Mouse (Mus musculus) CD8-positive naive resting alpha-beta T cell, adult 2 months (primary cell): ENCODE measurements around the gene Tex26.

Experiments used
- DNase-seq, 2 experiments: peaks; one replicate each; pipeline ENCODE4 v3.0.0; 2022; ENCODE audit warnings: low read depth in 2 of 2, low spot score in 2 of 2

Gene Tex26

GRCm38 (mm10) chr5:149439531-149440179, at the start of gene Tex26:
Gene Tex26 (plus strand): TSS chr5:149439660.
- DNase-seq: peak in 1 of 2 experiments; percentile 10

DNA sequence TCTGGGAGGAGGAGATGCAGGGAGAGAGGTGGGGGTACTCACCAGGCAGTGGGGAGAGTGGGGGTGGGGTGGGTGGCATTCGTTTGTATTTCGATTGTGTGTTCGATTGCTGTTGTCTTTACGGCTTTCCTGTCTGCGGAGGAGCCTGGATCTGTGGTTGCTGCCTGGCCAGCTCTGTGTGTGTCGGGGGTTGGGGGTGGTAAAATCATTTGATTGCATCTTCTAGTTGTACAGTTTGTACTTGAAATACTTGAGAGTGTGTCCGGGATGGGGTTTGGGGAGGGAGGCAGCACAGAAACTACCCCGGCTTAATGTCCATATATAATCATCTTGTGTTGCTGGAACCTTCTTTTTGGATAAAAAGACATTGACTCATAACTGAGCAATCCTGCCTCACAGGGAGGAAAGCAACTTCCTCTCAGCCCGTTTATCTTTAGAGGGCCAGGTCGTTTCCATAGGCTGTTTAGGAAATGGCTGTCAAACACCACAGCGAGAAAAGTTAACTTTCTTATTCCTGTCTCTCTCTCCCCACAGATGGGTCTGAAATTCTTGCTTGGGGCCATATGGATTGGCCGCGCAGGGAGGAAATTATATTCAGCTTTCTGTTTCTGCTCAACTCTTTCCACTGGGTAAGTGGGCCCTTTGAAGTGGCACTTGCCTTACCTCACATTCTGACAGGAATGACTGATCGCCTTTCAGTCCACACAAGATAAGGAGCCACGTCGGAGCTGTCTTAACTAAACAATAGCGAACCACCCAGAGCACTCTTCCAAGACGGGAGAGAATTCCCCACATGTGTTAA, 47.7 kb upstream of the Tex26 start:
- DNase-seq: no peak

DNA sequence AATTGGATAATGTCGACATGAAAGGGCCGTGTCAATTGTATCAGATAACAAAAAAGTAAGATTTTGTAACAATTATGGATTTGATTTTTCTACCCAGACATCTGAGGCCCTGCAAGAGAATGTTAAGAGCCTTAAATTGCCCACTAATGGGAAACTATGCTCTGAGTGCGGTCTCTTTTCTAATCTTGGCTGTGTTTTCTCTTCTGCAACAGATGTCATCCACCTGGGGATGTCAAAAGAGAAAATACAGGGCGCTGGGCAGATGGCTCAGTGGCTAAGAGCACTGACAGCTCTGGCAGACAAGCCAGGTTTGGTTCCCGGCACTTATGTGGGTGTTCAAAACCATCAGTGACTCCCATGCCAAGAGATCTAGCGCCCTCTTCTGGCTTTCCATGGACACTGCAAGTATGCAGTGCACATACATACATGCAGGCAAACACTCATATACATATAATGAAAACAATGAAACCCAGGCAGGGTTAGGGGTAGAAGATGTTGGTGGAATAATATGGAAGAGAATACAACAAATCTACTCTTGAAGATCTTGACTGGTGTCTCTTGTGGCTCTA, 47.0 kb upstream of the Tex26 start:
- DNase-seq: no peak

GRCm38 (mm10) chr5:149401446-149401975, 37.9 kb upstream of the Tex26 start:
- no peak for DNase-seq

DNA sequence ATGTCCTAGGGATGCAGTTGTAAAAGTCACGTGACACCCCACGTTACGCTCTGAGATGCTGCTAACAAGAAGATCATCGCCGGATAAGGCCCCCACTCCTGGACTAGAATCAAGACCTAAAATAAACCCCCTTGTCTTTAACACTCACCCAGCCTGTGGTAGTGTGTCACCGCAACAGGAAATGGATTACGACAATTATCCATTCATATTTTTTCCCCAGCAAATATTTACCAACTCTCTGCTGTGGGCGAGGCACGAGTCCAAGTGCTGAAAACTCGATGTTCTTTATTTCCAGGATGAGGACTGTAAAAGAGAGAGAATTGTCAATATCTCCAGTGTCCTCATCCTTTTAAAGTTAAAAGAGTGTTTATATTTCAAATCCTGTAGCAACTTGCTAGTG, 37.4 kb upstream of the Tex26 start:
- no peak for DNase-seq

DNA sequence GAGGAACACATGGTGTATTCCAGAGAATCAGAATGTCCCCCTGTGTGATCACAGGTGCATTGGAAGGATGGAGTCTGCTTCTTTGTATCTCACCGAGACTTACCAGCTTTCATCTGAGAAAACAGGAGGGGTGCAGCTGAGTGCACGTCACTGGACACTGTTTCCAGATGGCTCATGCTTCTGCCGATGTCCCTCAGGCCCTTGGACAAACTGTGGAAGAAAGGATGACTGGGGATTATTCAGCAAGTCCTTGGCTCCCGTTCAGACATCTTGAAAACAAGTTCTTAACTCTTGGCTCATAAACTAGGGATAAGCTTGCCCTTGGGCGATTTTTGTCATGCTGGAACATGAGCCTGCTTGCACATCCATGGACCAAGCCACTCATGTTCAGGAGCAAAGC, 36.1 kb upstream of the Tex26 start:
- DNase-seq: no peak

DNA sequence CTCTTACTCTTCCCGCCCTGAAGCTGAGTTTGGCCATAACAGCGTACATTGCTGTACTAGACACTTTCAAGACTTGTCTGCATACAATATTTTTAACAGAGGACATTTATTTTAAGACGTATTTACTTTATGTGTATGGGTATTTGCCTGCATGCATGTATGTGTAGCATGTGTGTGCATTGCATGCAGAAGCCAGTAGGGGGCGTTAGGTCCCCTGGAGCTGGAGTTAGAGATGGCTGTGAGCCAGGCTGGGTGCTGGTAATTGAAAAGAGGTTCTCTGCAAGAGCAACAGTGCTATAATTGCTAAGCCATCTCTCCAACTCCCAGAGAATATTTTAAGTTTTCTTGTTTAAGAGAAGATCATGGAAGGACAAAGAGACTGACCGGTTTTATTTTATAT, 34.8 kb upstream of the Tex26 start:
- no peak for DNase-seq

GRCm38 (mm10) chr5:149406791-149407276, 32.6 kb upstream of the Tex26 start:
- no peak for DNase-seq

- no peak for DNase-seq
Observed at GRCm38 (mm10) chr5:149409502-149409901, 30.0 kb upstream of the Tex26 start.

DNA sequence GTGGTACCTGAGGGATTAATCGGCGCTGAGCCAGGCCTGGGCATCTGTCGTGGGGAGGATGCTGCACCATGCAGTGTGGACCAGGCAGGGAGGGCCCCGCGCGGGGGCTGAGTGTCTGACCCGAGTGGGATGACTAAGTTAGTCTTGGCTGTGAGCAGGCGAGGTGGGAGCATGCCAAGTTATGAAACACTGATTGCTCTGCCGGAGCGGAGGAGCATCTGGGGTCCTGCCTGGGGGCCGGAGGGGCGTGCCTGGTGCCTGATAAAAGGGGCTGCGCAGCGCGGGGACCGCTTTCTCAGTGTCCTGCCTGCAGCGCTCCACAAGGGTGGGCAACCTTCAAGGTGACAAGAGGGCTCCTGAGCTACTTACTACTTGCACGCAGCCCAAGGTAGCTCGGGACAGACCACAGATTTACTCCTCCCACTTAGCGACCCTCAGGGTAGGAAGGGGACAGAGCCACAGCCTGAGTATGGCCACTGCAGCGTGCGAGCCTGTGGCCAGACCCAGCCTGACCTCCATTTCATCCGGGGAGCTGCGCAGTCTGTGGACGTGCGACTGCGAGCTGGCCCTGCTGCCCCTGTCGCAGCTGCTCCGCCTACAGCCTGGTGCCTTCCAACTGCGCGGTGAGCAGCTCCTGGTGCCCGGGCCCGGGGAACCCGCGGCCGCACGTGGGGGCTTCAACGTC, 27.8 kb upstream of the Tex26 start, which contains the start of gene Medag:
Gene Medag (plus strand): TSS at position 241 of the 685 bp plus-strand sequence.
- no peak for DNase-seq

GRCm38 (mm10) chr5:149412194-149412575, 27.3 kb upstream of the Tex26 start:
- DNase-seq: no peak

- no peak for DNase-seq
Observed at GRCm38 (mm10) chr5:149412671-149413070, 26.8 kb upstream of the Tex26 start.

- DNase-seq: no peak
Observed at GRCm38 (mm10) chr5:149414369-149415167, 24.9 kb upstream of the Tex26 start.

GRCm38 (mm10) chr5:149417381-149417780, 22.1 kb upstream of the Tex26 start:
- DNase-seq: no peak

- no peak for DNase-seq
Observed at GRCm38 (mm10) chr5:149426525-149426924, 12.9 kb upstream of the Tex26 start.

DNA sequence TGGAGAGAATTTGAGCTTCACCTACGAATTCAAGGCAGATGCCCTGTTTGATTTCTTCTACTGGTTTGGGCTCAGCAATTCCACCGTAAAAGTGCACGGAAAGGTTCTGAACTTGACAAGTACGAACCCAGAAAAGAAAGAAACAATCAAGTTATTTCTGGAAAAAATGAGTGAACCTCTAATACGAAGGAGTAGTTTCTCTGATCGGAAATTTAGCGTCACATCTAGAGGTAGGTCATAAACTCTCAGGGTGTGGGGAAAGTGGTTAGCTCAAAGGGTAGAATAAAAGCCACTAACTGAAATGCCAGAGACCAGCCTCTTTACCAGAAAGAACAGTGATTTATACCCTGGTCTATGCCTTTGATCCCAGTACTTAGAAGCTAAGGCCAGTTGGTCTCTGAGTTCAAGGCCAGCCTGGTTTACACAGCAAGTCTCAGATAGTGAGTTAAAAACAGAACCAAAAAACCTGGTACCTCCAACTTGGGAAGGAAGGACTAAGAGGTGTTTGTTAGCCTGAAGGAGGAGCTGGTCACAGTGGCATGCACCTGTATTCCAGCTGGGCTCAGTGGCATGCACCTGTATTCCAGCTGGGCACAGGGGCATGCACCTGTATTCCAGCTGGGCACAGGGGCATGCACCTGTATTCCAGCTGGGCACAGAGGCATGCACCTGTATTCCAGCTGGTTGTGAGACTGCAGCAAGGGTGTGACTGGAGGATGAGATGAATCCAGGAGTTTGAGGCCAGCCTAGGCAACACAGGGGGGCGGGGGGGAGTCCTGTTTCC, 12.0 kb upstream of the Tex26 start:
- no peak for DNase-seq

GRCm38 (mm10) chr5:149428347-149428746, 11.1 kb upstream of the Tex26 start:
- DNase-seq: peak; percentile 51 to 53

DNA sequence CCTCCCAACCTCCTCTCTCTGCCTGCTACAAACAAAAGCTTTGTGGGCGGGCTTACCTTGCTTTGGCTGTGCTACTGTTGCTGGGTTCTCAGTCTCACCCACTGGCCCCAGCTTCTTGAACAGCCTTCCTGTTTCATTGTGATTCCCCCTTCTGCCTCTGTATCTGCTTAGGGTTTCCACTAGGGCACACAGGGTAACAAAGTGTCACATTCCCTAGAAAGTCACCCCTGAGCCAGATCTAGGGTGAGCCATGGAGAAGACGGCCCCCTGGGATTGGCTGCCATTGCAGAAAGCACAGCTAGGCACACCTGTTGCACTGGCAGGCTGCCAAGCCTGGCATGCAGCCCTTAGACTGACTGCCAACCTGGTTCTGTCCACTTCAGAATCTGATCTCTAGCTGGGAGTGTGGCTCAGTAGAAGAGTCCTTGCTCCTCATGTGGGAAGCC, 10.6 kb upstream of the Tex26 start:
- DNase-seq: peak in 1 of 2 experiments; percentile 5

DNA sequence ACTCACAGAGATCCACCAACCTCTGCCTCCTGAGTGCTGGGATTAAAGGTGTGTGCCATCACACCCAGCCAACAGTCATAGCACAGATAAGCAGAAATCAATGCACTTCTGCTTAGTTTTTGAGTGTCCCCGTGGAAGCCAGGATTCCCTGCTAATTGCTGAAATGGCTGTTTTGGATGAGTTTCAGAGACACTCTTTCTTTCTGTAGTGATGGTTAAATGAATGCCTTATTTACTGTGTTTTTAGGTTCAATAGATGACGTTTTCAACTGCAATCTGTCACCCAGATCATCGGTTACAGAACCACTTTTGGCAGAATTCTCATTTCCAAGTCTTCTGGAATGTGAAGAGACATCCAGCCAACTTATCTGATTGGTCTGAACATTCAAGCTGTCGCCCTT, 9.9 kb upstream of the Tex26 start:
- DNase-seq: no peak

DNA sequence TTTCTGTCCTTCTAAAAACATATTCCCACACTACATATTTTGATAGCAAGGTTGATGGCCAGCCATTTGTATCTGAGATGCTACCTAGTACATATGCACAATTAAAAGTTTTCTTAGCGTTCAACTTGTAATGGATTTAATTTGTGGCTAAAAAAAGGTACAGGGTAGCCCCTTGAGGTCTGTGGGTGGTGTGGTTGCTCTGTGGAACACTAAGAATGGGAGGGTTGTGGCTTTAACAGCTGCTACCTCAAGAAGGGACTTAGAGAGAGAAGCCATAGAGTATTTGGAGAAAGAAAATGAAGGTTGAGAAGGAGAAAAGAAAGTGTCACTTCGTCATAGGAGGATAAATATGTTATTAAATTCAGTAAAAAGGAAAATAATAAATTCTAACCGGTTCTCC, 8.5 kb upstream of the Tex26 start:
- no peak for DNase-seq
